Mouse (Mus musculus): ENCODE results near the gene Psme1.

Gene Psme1

DNA sequence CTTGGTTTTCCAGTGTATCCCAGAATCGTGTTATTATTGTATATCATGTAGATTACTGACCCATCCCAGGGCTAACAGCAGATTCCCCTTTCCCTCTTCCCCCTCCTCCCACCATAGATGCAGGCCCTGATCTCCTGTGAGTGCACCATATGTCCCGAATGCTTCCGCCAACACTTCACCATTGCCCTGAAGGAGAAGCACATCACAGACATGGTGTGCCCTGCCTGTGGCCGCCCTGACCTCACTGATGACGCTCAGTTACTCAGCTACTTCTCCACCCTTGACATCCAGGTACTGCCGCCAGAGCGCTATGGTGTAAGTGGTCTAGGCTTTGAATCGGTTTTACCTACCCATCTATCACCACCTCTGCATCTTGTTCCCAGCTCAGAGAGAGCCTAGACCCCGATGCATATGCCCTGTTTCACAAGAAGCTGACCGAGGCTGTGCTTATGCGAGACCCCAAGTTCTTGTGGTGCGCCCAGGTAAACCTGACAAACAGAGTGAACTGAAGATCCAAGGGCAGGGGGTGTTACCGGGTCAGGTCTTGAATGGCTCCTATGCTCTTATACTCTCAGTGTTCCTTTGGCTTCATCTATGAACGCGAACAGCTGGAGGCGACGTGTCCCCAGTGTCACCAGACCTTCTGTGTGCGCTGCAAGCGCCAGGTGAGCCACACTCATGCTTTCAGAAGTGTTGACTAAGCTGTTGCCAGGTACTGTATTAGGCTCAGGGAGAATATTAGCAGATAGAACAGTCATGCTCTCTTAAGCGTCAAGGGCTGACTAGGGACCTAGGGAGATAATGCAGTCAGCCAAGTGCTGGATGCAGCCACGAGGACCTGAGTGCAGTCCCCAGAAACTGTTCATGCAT, 20.8 kb downstream of the Psme1 start:
- DNase-seq (ENCODE audit: low spot score), result no peak

DNA sequence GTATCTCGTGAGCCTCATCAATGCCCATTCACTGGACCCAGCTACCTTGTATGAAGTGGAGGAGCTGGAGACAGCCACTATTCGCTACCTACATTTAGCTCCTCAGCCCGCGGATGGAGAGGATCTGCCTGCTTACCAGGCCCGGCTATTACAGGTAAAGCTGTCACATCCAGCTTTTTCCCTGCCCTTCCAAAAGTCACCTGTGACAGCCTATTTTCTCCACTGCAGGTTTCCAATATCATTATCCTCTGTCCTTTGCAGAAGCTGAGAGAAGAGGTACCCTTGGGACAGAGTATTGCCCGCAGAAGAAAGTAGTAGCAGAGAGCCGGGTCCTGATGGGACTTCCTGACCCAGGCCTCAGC, 25.3 kb downstream of the Psme1 start, which contains the start of gene Irf9:
Gene Irf9 (plus strand): TSS at position 301 of the 362 bp plus-strand sequence.
- DNase-seq (ENCODE audit: low spot score), result no peak

DNA sequence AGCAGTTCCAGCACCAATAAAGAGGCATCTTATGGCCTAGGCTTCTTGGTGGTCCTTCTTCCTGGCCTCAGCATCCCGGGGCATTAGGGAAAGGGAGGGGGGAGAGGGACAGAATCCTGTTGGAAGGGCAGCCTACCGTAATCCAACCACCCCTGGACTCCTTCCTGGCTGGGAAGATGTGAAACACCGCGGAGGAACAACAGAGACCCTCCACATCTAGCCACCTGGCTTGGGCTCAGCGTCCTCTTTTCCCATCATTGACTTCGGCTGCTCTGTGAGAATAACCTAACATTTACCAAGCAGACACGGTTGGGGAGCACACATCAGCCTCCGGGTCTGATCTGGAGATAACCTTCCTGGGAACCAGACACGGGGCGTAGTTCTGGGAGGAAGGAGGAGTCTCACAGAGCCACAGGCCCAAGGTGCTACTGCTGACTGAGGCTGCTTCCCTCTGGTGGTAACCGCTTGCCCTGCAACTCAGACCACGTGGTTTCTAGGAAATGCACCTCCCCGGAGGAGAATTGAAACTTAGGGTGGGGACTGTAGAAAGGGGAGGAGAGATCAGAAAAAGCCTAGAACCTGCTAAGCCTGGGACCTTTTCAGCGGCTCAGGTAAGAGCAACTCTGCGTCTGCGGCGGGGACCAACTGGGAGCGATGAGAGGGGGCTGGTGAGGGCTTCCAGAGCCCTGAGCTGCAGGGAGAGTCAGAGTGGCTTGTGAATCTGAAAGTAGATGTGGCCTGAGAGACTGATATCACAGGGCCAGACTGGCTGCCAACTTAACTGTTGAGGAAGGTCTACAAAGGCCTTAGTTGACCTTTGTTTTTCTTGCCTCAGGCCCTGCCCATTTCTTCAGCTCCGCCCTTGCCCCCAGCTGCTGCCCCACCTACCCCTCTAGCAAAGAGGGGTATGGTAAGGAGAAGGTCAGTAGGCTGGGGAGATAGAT, 26.0 kb downstream of the Psme1 start:
- peak; percentile 92 for DNase-seq (ENCODE audit: low spot score)

DNA sequence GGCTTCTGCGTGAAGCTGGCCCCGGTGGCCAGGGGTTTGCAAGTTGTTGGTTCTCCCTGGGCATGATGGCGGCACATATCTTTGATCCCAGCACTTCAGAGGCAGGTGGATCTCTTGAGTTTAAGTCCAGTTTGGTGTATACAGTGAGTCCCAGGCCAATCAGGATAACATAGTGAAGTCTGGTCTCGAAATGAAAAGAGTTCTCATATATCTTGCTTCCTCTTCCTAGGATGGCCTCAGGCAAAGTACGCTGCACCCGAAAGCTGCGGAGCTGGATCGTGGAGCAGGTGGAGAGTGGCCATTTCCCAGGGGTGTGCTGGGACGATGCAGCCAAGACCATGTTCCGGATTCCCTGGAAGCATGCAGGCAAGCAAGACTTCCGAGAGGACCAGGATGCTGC, 26.9 kb downstream of the Psme1 start:
- no peak for DNase-seq (ENCODE audit: low spot score)

DNA sequence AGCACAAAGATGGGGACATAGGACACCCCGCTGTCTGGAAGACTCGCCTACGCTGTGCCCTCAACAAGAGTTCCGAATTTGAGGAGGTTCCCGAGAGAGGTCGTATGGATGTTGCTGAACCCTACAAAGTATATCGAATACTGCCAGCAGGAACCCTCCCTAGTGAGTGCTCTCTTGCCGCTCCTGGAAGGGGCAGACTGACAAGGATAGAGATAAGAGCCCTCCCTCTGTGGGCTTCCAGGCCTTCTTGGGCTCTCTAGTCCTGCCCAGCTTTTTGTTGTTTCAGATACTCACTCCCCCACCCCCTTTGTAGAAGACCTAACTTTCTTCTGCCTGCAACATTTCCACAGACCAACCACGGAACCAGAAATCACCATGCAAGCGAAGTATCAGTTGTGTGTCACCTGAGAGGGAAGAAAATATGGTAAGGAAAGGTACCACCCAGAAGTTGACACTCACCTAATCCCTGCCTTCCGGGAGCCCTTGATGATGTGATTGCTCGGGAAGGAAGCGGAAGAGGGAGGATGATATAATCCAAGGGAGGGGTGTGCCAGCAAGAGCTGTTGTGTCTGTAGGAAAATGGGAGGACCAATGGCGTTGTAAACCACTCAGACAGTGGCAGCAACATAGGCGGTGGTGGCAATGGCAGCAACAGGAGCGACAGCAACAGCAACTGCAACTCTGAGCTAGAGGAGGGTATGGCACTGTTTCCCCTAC, 28.0 kb downstream of the Psme1 start:
- no peak for DNase-seq (ENCODE audit: low spot score)

DNA sequence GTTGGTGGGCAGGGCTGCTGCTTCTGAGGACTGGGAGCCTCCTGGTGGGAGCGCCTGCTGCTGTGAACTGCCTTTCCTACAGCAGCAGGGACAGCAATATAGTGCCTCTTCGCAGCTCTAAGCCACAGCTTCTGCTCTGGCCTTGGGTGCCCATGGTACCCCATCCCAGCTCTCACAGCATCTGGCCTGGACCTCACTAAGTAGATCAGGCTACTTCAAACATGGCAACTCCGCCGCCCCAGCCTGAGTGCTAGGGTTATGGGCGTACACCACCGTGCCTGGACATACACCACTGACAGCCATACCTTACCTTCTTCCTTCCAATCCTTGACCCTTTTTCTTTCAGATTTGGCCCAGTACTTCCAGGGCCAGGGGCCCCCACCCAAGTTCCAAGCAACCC, 30.4 kb downstream of the Psme1 start:
- no peak for DNase-seq (ENCODE audit: low spot score)

DNA sequence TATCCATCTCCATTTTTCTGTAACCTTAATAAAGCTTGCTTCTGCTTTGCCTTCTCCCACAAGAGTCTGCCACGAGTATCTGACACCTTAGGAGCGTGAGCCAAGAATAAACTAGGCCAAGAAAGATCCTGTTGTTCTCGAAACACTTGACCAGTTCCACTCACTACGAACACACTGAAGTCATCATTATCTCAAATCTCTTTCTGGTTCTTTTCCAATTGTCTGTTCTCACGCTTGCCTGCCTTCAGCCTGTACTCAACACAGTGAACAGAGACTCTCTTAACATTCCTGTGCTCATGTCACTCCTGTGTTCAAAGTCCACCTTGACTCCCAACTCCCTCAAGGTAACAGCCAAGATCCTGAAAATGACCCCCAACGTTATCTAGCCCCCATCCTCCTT, 35.4 kb downstream of the Psme1 start:
- no peak for DNase-seq (ENCODE audit: low spot score)

DNA sequence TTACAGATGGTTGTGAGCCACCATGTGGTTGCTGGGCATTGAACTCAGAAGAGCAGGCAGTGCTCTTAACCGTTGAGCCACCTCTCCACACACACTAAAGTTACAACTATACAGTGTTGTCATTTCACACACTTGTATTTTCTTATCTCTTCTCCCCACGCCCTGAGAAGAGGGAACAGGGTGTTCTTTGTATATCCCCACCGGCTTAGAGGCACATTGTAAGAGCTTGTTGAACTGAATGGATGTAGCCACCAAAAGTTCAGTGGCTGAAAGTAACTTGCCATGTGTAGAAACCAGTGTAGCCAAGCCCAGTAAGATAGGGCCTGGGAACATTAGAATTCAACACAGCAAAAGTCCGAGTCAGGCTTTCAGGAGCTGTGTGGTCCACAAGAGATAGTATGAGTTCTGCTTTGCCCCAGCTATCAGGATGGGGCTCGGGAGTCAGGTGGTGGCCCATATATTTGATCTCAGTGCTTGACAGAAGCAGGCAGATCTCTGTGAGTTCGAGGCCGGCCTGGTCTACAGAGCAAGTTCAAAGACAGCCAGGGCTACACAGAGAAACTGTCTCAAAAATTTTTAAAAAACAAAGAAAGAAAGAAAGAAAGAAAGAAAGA, 36.7 kb downstream of the Psme1 start:
- no peak for DNase-seq (ENCODE audit: low spot score)

DNA sequence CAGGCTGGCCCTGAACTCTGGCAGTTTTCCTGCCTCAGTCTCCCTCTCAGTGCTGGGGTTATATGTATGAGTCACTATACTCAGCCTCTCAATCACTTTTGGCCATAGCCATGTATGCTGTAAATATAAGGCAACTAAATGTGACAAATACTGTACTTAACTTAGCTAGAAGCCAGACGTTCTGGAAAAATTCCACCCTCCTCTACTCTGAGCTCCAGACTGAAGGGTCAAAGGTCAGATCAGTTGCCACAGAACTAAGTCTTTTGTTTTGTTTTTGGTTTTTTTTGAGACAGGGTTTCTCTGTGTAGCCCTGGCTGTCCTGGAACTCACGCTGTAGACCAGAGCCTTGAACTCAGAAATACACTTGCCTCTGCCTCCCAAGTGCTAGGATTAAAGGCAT, 38.0 kb downstream of the Psme1 start:
- no peak for DNase-seq (ENCODE audit: low spot score)

DNA sequence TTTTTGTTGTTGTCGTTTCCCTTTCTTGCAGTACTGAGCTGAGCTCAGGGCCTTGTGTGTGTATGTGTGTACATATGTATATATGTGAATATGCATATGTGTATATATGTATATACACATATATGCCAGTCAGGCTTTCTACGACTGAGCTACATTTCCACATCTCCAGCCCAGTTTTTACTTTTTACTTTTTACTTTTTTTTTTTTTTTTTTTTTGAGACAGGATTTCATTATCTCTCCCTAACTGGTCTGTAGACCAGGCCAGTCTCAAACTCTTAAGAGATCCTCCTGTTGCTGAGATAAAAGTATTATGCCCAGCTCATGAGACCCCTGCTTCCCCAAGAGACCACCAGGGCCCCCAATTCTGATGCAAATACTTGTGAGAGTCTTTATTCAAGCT, 38.9 kb downstream of the Psme1 start:
- no peak for DNase-seq (ENCODE audit: low spot score)

DNA sequence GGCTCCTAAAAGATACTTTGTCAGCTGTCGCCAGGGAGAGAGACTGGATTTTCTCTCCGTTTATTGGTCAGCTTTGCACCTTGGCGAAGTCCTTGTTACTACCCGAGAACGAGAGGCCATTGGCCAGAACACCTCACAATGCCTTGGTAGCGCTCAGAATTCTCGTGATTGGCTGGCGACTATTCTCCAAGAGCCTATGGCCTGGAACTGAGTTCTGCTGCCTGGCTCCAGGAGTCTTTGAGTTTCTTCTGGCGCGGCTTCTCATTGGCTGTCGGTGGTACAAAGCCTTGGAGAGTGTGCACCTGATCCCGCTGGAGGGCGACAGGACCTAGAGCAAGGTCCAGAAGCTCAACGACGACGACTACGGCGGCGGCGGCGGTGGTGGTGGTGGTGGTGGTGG, 39.9 kb downstream of the Psme1 start, which contains the start of gene Rec8:
Gene Rec8 (plus strand): TSS at position 216 of the 400 bp plus-strand sequence.
- no peak for DNase-seq (ENCODE audit: low spot score)

DNA sequence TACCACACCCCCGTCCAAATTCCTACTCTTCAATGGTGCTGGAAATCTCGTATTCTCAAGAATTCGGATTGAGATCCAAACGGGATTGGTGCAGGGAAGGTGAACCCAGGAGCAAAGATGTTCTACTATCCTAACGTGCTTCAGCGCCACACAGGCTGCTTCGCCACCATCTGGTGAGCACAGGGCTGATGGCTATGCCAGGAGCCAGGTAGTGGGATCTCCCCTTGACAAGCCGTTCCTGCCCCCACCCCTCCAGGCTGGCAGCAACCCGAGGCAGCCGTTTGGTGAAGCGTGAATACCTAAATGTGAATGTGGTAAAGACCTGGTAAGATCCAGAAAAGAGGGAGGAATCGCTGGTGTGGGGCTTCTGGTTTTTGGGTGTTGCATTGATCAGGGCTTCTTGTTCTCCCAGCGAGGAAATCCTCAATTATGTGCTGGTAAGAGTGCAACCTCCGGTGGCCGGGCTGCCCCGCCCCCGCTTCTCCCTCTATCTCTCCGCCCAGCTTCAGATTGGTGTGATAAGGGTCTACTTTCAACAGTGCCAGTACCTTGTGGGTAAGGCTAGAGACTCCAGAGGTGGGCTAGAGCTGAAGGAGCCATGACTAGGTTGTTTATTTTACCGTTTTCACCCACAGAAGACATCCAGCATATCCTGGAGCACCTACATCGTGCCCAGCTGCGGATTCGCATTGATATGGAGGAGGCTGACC, 40.7 kb downstream of the Psme1 start:
- no peak for DNase-seq (ENCODE audit: low spot score)

DNA sequence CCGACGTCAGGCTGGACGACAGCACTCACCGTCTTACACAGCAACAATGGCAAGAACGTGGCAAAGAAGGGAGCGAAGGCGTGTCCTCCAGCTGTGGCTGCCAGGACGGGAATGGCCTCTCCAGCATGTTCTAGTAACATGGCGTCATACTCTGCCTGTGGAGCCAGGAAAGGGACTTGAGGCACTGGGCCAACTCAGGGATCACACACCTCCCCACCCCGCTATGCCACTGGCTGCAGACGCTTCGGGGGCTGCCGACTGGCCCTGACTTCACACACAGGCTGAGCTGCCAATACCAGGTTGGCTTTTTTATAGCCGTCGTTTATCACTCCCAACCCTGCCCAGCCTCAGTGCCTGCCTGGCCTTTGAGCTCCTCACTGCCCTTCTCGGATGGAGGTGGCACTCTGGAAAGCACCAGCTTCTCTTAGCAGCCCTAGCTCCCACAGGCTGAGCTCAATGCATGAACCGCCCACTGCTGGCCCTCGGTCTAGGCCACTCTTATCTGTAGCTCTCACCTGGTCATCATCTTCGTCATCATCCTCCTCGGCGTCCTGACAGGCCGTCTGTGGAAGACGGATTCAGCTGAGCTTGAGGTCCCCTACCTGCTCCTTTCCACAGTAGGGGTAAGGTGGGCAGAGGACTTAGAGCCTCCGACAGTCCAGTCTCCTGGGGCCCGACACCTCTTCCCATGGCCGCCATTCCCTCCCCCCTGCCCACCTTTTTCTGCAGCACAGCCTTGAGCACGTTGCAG, 50.3 kb downstream of the Psme1 start:
- no peak for DNase-seq (ENCODE audit: low spot score)

DNA sequence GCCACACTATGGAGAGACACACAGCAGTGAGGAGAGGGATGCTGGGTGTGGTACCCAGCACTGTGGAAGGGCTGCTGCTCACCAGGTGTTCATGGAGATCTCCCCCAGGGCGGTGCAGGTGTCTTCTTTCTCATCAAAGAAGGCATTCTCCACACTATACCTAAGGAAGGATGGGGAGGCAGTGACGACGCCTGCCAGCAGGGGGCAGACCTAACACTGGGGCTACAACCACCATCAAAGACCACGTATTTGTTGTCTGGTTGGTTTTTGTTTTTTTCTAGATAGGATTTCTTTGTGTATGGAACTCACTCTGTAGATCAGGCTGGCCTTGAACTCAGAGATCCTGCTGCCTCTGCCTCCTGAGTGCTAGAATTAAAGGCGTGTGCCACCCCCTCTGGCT, 51.4 kb downstream of the Psme1 start:
- peak; percentile 79 for DNase-seq (ENCODE audit: low spot score)
